Mouse (Mus musculus): ENCODE measurements around the gene Gfra4.
"Not testable (repeated sequence)": the region's sequence is repeated elsewhere in the genome, so short reads cannot be mapped to it uniquely, and the experiment has no call there.

Gfra4 gene

GRCm38 (mm10) chr2:131046025-131046424 is 3.1 kb upstream of the Gfra4 start:
- DNase-seq (ENCODE audit: low read depth): no peak

GRCm38 (mm10) chr2:131044989-131045720 is 2.3 kb upstream of the Gfra4 start:
- DNase-seq (ENCODE audit: low read depth): no peak

- DNase-seq (ENCODE audit: low read depth): no peak
Observed at GRCm38 (mm10) chr2:131044354-131044852, 1.5 kb upstream of the Gfra4 start.

GRCm38 (mm10) chr2:131040854-131041825 is 1.7 kb downstream of the Gfra4 start:
- DNase-seq (ENCODE audit: low read depth): no peak

GRCm38 (mm10) chr2:131038675-131039074 is 4.2 kb downstream of the Gfra4 start:
- DNase-seq (ENCODE audit: low read depth): no peak

- no peak for DNase-seq (ENCODE audit: low read depth)
Observed at GRCm38 (mm10) chr2:131038197-131038596, 4.7 kb downstream of the Gfra4 start.

- no peak for DNase-seq (ENCODE audit: low read depth)
Observed at GRCm38 (mm10) chr2:131037226-131037990, 5.5 kb downstream of the Gfra4 start.

- DNase-seq (ENCODE audit: low read depth): no peak
Observed at GRCm38 (mm10) chr2:131036757-131037156, 6.1 kb downstream of the Gfra4 start.

- DNase-seq (ENCODE audit: low read depth): no peak
Observed at GRCm38 (mm10) chr2:131036343-131036742, 6.5 kb downstream of the Gfra4 start.

GRCm38 (mm10) chr2:131031406-131031805 is 11.5 kb downstream of the Gfra4 start:
- not testable (repeated sequence) for DNase-seq (ENCODE audit: low read depth)

GRCm38 (mm10) chr2:131030998-131031397 is 11.9 kb downstream of the Gfra4 start:
- DNase-seq (ENCODE audit: low read depth): no peak

GRCm38 (mm10) chr2:131030561-131030960 is 12.3 kb downstream of the Gfra4 start:
- no peak for DNase-seq (ENCODE audit: low read depth)

GRCm38 (mm10) chr2:131029065-131029935 is 13.6 kb downstream of the Gfra4 start:
- no peak for DNase-seq (ENCODE audit: low read depth)

GRCm38 (mm10) chr2:131026941-131027340 is 15.9 kb downstream of the Gfra4 start:
- DNase-seq (ENCODE audit: low read depth): no peak

GRCm38 (mm10) chr2:131025230-131025629 is 17.7 kb downstream of the Gfra4 start:
- DNase-seq (ENCODE audit: low read depth): no peak

- no peak for DNase-seq (ENCODE audit: low read depth)
Observed at GRCm38 (mm10) chr2:131010566-131010965, 32.3 kb downstream of the Gfra4 start.

GRCm38 (mm10) chr2:131009123-131009522 is 33.8 kb downstream of the Gfra4 start:
- no peak for DNase-seq (ENCODE audit: low read depth)

- no peak for DNase-seq (ENCODE audit: low read depth)
Observed at GRCm38 (mm10) chr2:130992818-130993217, 50.1 kb downstream of the Gfra4 start.

Measured in c-Kit-positive CD71-negative TER-119-negative erythroid progenitor cells, embryonic 14.5 days (primary cell).